In genomic region chr17:28834676-28835075, GRCm38 (mm10) we compare ENCODE assay signal across 13 mouse cellular contexts. TPM values are rescaled to one million over a fixed set of nuclear protein-coding genes. Genes with fewer than 3 reads are reported as not detected.
DNase-seq lines count a peak whose midpoint lies in the region; ATAC-seq lines count a peak whose summit lies in the region.
"Had no signal": no experiment of that assay in that cellular context is flagged by ENCODE, and none has a peak within 500 bp of the region (broad histone marks: within the 10 kb centered on the region; RNA-seq: fewer than 3 reads in every experiment).

No protein-coding gene starts in this region.

- H3K4me1 ChIP-seq in lung, embryonic 16.5 days (replicated peaks; ENCODE audit: control insufficient read depth, insufficient read depth, low read length), result 0 out of 2 replicates have a peak, but pooled peaks cover 4% of the 10 kb centered on the region
- H3K4me1 ChIP-seq in midbrain, embryonic 13.5 days (replicated peaks), result no peaks in the 10 kb centered on the region
- H3K4me1 ChIP-seq: forebrain, embryonic 12.5 days had no signal

- H3K9me3 ChIP-seq in lung, embryonic 16.5 days (ENCODE audit: control insufficient read depth, low read length), result peaks cover 3% of the 10 kb centered on the region; the same call in 1 of the 2 replicates
- H3K9me3 ChIP-seq in midbrain, embryonic 13.5 days, result no peaks in the 10 kb centered on the region
- H3K9me3 ChIP-seq: forebrain, embryonic 12.5 days had no signal

- peaks cover 57% of the 10 kb centered on the region for H3K36me3 ChIP-seq in lung, embryonic 16.5 days (ENCODE audit: control insufficient read depth, insufficient read depth, low read length)
- H3K36me3 ChIP-seq in midbrain, embryonic 13.5 days, result peaks cover 93% of the 10 kb centered on the region

- peak; percentile 60; the same call in 1 of the 2 replicates for ATAC-seq in lung, embryonic 16.5 days (ENCODE audit: low read depth)
- no peak for ATAC-seq in midbrain, embryonic 13.5 days
- ATAC-seq: Patski had no signal

- H3K27ac ChIP-seq in lung, embryonic 16.5 days (ENCODE audit: low read length), result 0 out of 2 replicates have a peak overlapping the region, but pooled peaks have one; percentile 27
- no peak overlapping the region for H3K27ac ChIP-seq in midbrain, embryonic 13.5 days
- H3K27ac ChIP-seq: forebrain, embryonic 12.5 days had no signal

- WGBS in lung, embryonic 16.5 days, result 48% methylated on average over 10 of the region's 10 CpGs
- 83% methylated on average over 10 of the region's 10 CpGs for WGBS in midbrain, embryonic 13.5 days

- H3K9ac ChIP-seq in lung, embryonic 16.5 days (ENCODE audit: low read length), result no peak overlapping the region; the same call in 1 of the 2 replicates
- H3K9ac ChIP-seq in midbrain, embryonic 13.5 days (replicated peaks), result no peak overlapping the region
- H3K9ac ChIP-seq: forebrain, embryonic 12.5 days had no signal

- no peak overlapping the region for H3K4me3 ChIP-seq in lung, embryonic 16.5 days (ENCODE audit: low read length)
- H3K4me3 ChIP-seq in midbrain, embryonic 13.5 days (replicated peaks), result no peak overlapping the region
- H3K4me3 ChIP-seq: forebrain, embryonic 12.5 days had no signal

- peak; percentile 47 for DNase-seq in gastrocnemius, adult 18-20 months (ENCODE audit: low spot score)
- DNase-seq in gastrocnemius, adult 8-10 months (ENCODE audit: low spot score in 2 of 2), result no peak
- peak; percentile 22 for DNase-seq in urinary bladder, postnatal 14 days (ENCODE audit: low spot score)
- DNase-seq in urinary bladder, adult 18-20 months (ENCODE audit: low spot score in 2 of 2), result no peak
- peak; percentile 72 for DNase-seq in thymus, postnatal 4 days
- no peak for DNase-seq in right cerebral cortex, adult 18-20 months
- DNase-seq: embryo, embryonic 11 days had no signal

- no peaks in the 10 kb centered on the region for H3K27me3 ChIP-seq in lung, embryonic 16.5 days (ENCODE audit: control insufficient read depth, insufficient read depth, low read depth, low read length)
- no peaks in the 10 kb centered on the region for H3K27me3 ChIP-seq in midbrain, embryonic 13.5 days
- H3K27me3 ChIP-seq: forebrain, embryonic 12.5 days; Patski had no signal

- no peak overlapping the region for H3K4me2 ChIP-seq in lung, embryonic 16.5 days (ENCODE audit: low read depth, low read length)
- H3K4me2 ChIP-seq in midbrain, embryonic 13.5 days (replicated peaks), result no peak overlapping the region
- H3K4me2 ChIP-seq: forebrain, embryonic 12.5 days had no signal

RNA-seq across cellular contexts. Expression of gene Pnpla1, which starts 23.5 kb away (rescaled TPM):
- under 1 TPM in 1 of 2 experiments, not detected in 1; 0.05 TPM for total RNA-seq in gastrocnemius, adult 18-20 months (2021)
- not detected for total RNA-seq in gastrocnemius, adult 8-10 months (2022)
- polyA plus RNA-seq in lung, embryonic 16.5 days (2015; fragmentation: Nextera tagmentation; extraction: Ambion mirVana), result not detected in 2 replicates
- not detected in 2 replicates for polyA plus RNA-seq in midbrain, embryonic 13.5 days (2015; fragmentation: Nextera tagmentation; extraction: Ambion mirVana)
- polyA plus RNA-seq: C2C12; forebrain, embryonic 12.5 days; midbrain, postnatal 0 days; Patski had no signal

RNA-seq across cellular contexts. Expression of gene Brpf3, which starts 33.8 kb away (rescaled TPM):
- 10 to 100 TPM; 15.2 to 15.6 TPM for total RNA-seq in gastrocnemius, adult 18-20 months (2021)
- total RNA-seq in gastrocnemius, adult 8-10 months (2022), result 10 to 100 TPM; 13.2 to 16.5 (median 16.3) TPM
- polyA plus RNA-seq in lung, embryonic 16.5 days (2015; fragmentation: Nextera tagmentation; extraction: Ambion mirVana), result 9.5 and 10.6 TPM in 2 replicates
- polyA plus RNA-seq in midbrain, embryonic 13.5 days (2015; fragmentation: Nextera tagmentation; extraction: Ambion mirVana), result 9.2 and 11.0 TPM in 2 replicates

Comparison
In these comparisons a context has a peak if more than half of its experiments do, and no peak if none do; other contexts are left out.
1. DNase-seq: peak in gastrocnemius, adult 18-20 months (single experiment), urinary bladder, postnatal 14 days (single experiment) and thymus, postnatal 4 days (single experiment); none in gastrocnemius, adult 8-10 months (0 of 2), urinary bladder, adult 18-20 months (0 of 2) and right cerebral cortex, adult 18-20 months (single experiment).